Mouse (Mus musculus) midbrain, embryonic 15.5 days (tissue): ENCODE results near the gene Rhoc. TPM values are rescaled to one million over a fixed set of nuclear protein-coding genes. Genes with fewer than 3 reads are reported as not detected.
"Not testable (repeated sequence)": the region's sequence is repeated elsewhere in the genome, so short reads cannot be mapped to it uniquely, and the experiment has no call there.

ENCODE experiments used
- ATAC-seq: fragments of 200-750 bp; cut with Nextera tagmentation; replicated peaks from 2 replicates; pipeline ENCODE4 v1.8.0; 2017; ENCODE audit warnings: moderate TSS enrichment
- H3K27ac ChIP-seq: fragments of 300-500 bp; sonication (generic); 2 replicates; pipeline ENCODE4 v1.5.1; 2015; ENCODE audit warnings: mild to moderate bottlenecking, inconsistent platforms
- H3K27me3 ChIP-seq: fragments of 300-500 bp; sonication (generic); replicated peaks from 2 replicates; pipeline ENCODE4 v1.6.1; 2015; ENCODE audit warnings: inconsistent platforms
- H3K36me3 ChIP-seq: fragments of 300-500 bp; sonication (generic); replicated peaks from 2 replicates; pipeline ENCODE4 v1.6.1; 2015; ENCODE audit warnings: inconsistent platforms
- H3K4me1 ChIP-seq: fragments of 300-500 bp; sonication (generic); 2 replicates; pipeline ENCODE4 v1.6.1; 2015; ENCODE audit warnings: inconsistent platforms
- H3K4me2 ChIP-seq: fragments of 300-500 bp; sonication (generic); 2 replicates; pipeline ENCODE4 v1.6.1; 2015; ENCODE audit warnings: inconsistent platforms, mild to moderate bottlenecking, moderate library complexity
- H3K4me3 ChIP-seq: fragments of 300-500 bp; sonication (generic); 2 replicates; pipeline ENCODE4 v1.5.1; 2015; ENCODE audit warnings: mild to moderate bottlenecking, inconsistent platforms
- H3K9ac ChIP-seq: fragments of 300-500 bp; sonication (generic); 2 replicates; pipeline ENCODE4 v1.6.1; 2015; ENCODE audit warnings: mild to moderate bottlenecking, inconsistent platforms
- H3K9me3 ChIP-seq: fragments of 300-500 bp; sonication (generic); 2 replicates; pipeline ENCODE4 v1.6.1; 2016; ENCODE audit warnings: inconsistent platforms
- WGBS: fragments of 180-500 bp; shearing (Covaris S2); methylation state at CpG from one replicate; pipeline ENCODE4 v1.1.7; 2015; ENCODE audit warnings: mixed read lengths; 5-methylcytosine and 5-hydroxymethylcytosine counted together
- polyA plus RNA-seq: library from polyadenylated mRNA; unstranded; fragments of >200 nt; fragmentation: Nextera tagmentation; extraction: Ambion mirVana; gene quantifications from 2 replicates; pipeline ENCODE4 v1.2.1, GENCODE M21; 2015

Rhoc gene
- 43.8 and 46.0 TPM in 2 replicates for polyA plus RNA-seq

GRCm38 (mm10) chr3:104788075-104788474, at the start of gene Rhoc:
Gene Rhoc (plus strand): TSS chr3:104788375.
- 42% methylated on average over 3 of the region's 3 CpGs for WGBS
- peak; percentile 4; the same call in 1 of the 2 replicates for ATAC-seq
- peaks cover 9% of the 10 kb centered on the region for H3K4me1 ChIP-seq
- no peaks in the 10 kb centered on the region for H3K36me3 ChIP-seq
- no peaks in the 10 kb centered on the region for H3K9me3 ChIP-seq
- peak within 1 kb of the TSS; percentile 97 for H3K4me2 ChIP-seq
- peak within 1 kb of the TSS; percentile 52 for H3K4me3 ChIP-seq
- H3K27ac ChIP-seq = no peak within 1 kb of the TSS
- H3K27me3 ChIP-seq = peaks cover 39% of the 10 kb centered on the region
- peak within 1 kb of the TSS; percentile 46 for H3K9ac ChIP-seq

DNA sequence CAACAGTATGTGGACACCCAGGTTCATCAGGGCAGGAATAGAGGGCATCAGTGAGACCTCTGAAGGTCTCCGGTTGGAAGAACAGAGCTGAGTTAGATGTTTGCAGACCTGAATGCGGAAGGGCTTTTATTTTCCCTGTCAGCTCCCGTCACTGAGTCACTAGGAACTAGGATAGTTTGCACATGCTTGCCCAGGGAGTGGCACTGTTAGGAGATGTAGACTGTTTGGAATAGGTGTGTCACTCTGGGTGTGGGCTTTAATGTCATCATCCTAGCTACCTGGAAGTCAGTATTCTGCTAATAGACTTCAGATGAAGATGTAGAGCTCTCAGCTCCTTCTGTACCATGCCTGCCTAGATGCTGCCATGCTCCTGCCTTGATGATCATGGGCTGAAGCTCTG, 46.2 kb upstream of the Rhoc start:
- no peak overlapping the region for H3K4me3 ChIP-seq
- H3K27ac ChIP-seq = no peak overlapping the region
- ATAC-seq = no peak
- H3K27me3 ChIP-seq = no peaks in the 10 kb centered on the region
- H3K9ac ChIP-seq = no peak overlapping the region
- H3K36me3 ChIP-seq = no peaks in the 10 kb centered on the region
- no peak overlapping the region for H3K4me2 ChIP-seq
- H3K9me3 ChIP-seq = no peaks in the 10 kb centered on the region
- WGBS = 94% methylated on average over 3 of the region's 3 CpGs
- no peaks in the 10 kb centered on the region for H3K4me1 ChIP-seq

DNA sequence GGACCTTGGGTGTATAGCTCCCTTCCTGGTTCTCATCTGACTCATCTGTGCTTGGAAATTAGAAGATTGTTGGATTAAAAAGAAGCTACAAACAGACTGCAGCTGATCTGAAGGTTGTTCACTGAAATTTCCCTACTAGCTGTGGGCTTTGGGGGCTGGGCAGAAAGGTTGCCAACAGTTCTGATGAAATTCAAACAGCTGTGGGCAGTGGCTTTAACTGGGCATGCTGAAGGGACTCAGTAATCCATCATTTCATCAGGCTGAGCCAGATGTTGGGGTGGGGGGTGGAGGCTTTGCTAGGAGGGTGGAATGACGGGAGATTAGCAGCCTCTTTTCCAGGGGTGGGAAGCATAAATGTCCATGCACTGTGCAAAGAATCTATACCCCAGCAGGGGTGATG, 45.0 kb upstream of the Rhoc start:
- no peak overlapping the region for H3K4me2 ChIP-seq
- no peak overlapping the region for H3K9ac ChIP-seq
- 36% methylated on average over 1 of the region's 1 CpGs for WGBS
- H3K27me3 ChIP-seq = no peaks in the 10 kb centered on the region
- no peak for ATAC-seq
- H3K36me3 ChIP-seq = no peaks in the 10 kb centered on the region
- no peaks in the 10 kb centered on the region for H3K4me1 ChIP-seq
- H3K4me3 ChIP-seq = no peak overlapping the region
- no peaks in the 10 kb centered on the region for H3K9me3 ChIP-seq
- H3K27ac ChIP-seq = no peak overlapping the region

DNA sequence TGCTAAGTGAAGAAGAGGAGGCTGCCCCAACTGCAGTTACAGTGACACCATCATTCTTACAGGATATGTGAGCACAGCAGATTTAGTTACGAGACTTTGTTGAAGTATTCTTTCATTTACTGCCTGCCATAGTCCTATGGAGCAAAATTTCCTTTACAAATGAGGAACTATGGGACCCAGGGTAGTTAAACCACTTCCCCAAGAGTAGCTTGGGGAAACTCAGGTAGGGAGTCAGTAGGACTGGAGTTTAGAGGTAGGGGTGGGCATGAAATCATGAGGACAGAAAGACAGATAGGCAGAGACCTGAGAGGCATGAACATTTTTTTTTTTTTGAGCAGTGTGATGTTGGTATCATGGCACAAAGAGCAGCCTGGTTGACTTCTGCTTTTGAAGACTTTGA, 44.3 kb upstream of the Rhoc start:
- no peaks in the 10 kb centered on the region for H3K4me1 ChIP-seq
- no peak overlapping the region for H3K27ac ChIP-seq
- H3K4me2 ChIP-seq = no peak overlapping the region
- H3K4me3 ChIP-seq = no peak overlapping the region
- no peaks in the 10 kb centered on the region for H3K9me3 ChIP-seq
- no peak overlapping the region for H3K9ac ChIP-seq
- ATAC-seq = no peak
- WGBS = 87% methylated on average over 1 of the region's 1 CpGs
- H3K27me3 ChIP-seq = no peaks in the 10 kb centered on the region
- no peaks in the 10 kb centered on the region for H3K36me3 ChIP-seq

GRCm38 (mm10) chr3:104752845-104753244, 35.3 kb upstream of the Rhoc start:
- not testable (repeated sequence) for H3K36me3 ChIP-seq, H3K4me2 ChIP-seq, H3K27me3 ChIP-seq, H3K27ac ChIP-seq, H3K4me1 ChIP-seq, H3K4me3 ChIP-seq, H3K9me3 ChIP-seq, ATAC-seq, H3K9ac ChIP-seq
- WGBS = 20% methylated on average over 21 of the region's 25 CpGs

DNA sequence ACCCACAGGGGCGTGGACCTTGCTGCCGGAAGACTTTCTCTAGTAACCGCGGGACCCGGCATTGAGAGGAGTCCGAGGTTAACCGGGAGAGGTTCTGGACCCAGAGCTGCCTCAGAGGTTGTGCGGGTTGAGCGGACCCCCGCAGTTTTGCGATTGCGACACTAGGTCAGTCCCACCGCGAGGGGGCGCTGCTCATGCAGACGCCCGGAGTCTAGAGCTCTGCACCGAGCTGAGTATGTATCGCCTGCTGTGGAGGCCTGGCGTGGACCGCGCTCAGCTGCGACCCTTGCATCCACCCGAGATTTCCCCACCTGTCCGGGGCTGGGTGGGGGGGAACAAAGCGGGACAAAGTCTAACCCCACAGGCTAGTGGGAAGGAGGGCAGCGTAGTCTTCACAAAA, 29.8 kb upstream of the Rhoc start:
- Histone ChIP-seq H3K4me3 (peak overlapping the region; percentile 36), H3K4me2 (peak overlapping the region; percentile 58), H3K36me3 (no peaks in the 10 kb centered on the region), H3K27ac (no peak overlapping the region), H3K9me3 (no peaks in the 10 kb centered on the region), H3K9ac (peak overlapping the region; percentile 32), H3K27me3 (peaks cover 18% of the 10 kb centered on the region; the same call in 1 of the 2 replicates), H3K4me1 (peaks cover 7% of the 10 kb centered on the region)
- ATAC-seq = peak; percentile 88
- WGBS = under 1% methylated on average over 27 of the region's 27 CpGs

- Histone ChIP-seq H3K9me3 (no peaks in the 10 kb centered on the region), H3K27me3 (peaks cover 18% of the 10 kb centered on the region; the same call in 1 of the 2 replicates), H3K36me3 (no peaks in the 10 kb centered on the region), H3K4me1 (peaks cover 7% of the 10 kb centered on the region), H3K9ac (peak overlapping the region; percentile 32; the same call in 1 of the 2 replicates), H3K4me3 (peak overlapping the region; percentile 36), H3K27ac (no peak overlapping the region), H3K4me2 (peak overlapping the region; percentile 58)
- ATAC-seq = no peak
- 7% methylated on average over 5 of the region's 5 CpGs for whole genome bisulfite sequencing
Observed at GRCm38 (mm10) chr3:104758869-104759268, 29.3 kb upstream of the Rhoc start.

DNA sequence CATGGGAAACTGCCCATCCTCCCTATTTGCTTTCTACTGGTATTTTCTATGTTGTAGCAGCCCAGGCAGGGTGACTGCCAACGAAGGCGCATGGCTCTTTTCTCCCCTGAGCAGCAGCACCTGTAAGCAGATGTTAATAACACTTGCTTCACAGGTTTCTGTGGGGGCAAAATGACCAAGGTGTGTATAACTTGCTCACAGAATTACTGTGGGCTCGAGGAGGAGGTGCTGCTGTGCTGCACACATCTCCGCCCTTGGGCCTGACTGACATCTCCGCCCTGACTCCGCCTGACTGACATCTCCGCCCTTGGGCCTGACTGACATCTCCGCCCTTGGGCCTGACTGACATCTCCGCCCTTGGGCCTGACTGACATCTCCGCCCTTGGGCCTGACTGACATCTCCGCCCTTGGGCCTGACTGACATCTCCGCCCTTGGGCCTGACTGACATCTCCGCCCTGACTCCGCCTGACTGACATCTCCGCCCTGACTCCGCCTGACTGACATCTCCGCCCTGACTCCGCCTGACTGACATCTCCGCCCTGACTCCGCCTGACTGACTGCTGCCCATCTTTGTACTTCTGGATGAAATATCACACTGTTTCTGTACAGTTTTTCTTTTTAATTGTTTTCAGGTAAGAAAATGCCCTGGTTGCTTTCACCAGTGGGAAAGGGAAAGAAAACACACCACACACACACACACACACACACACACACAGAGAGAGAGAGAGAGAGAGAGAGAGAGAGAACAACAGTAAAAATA, 25.9 kb upstream of the Rhoc start:
- not testable (repeated sequence) for H3K4me1 ChIP-seq, H3K4me2 ChIP-seq, ATAC-seq, H3K4me3 ChIP-seq, H3K27ac ChIP-seq, H3K9me3 ChIP-seq, H3K9ac ChIP-seq, H3K36me3 ChIP-seq
- peaks cover 18% of the 10 kb centered on the region; the same call in 1 of the 2 replicates for H3K27me3 ChIP-seq
- WGBS = 18% methylated on average over 20 of the region's 20 CpGs

- H3K9ac ChIP-seq = no peak overlapping the region
- H3K4me2 ChIP-seq = no peak overlapping the region
- 22% methylated on average over 4 of the region's 4 CpGs for WGBS
- no peaks in the 10 kb centered on the region for H3K4me1 ChIP-seq
- ATAC-seq = no peak
- H3K9me3 ChIP-seq = no peaks in the 10 kb centered on the region
- no peak overlapping the region for H3K27ac ChIP-seq
- no peaks in the 10 kb centered on the region for H3K36me3 ChIP-seq
- no peak overlapping the region for H3K4me3 ChIP-seq
- H3K27me3 ChIP-seq = peaks cover 4% of the 10 kb centered on the region; the same call in 1 of the 2 replicates
Observed at GRCm38 (mm10) chr3:104765021-104765420, 23.2 kb upstream of the Rhoc start.

DNA sequence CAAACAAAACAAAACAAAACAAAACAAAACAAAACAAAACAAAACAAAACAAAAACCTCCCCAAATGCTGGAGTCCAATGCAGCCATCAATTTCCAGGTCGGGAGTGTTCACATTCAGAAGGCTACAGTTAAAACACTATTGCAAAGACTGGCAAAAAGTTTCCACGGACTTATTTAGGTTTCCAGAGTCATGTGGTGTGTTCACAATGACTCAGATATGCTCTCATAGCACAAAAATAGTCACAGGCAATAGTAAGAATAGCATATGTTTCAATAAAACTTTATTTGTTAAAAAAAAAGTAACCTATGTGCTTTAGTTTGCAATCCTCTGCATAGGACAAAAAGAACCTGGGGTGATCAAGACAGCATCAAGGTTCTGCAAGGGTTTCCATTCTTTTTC, 21.0 kb upstream of the Rhoc start:
- ATAC-seq = no peak
- H3K9me3 ChIP-seq = no peaks in the 10 kb centered on the region
- H3K27ac ChIP-seq = no peak overlapping the region
- H3K4me2 ChIP-seq = no peak overlapping the region
- H3K4me1 ChIP-seq = no peaks in the 10 kb centered on the region
- H3K36me3 ChIP-seq = no peaks in the 10 kb centered on the region
- no peaks in the 10 kb centered on the region for H3K27me3 ChIP-seq
- no peak overlapping the region for H3K9ac ChIP-seq
- WGBS = 67% methylated on average over 2 of the region's 2 CpGs
- H3K4me3 ChIP-seq = no peak overlapping the region

GRCm38 (mm10) chr3:104767716-104768115, 20.5 kb upstream of the Rhoc start:
- 76% methylated on average over 4 of the region's 4 CpGs for WGBS
- ATAC-seq = no peak
- no peaks in the 10 kb centered on the region for H3K27me3 ChIP-seq
- H3K9ac ChIP-seq = no peak overlapping the region
- H3K4me2 ChIP-seq = no peak overlapping the region
- no peak overlapping the region for H3K27ac ChIP-seq
- H3K36me3 ChIP-seq = no peaks in the 10 kb centered on the region
- H3K4me1 ChIP-seq = no peaks in the 10 kb centered on the region
- no peaks in the 10 kb centered on the region for H3K9me3 ChIP-seq
- no peak overlapping the region for H3K4me3 ChIP-seq

DNA sequence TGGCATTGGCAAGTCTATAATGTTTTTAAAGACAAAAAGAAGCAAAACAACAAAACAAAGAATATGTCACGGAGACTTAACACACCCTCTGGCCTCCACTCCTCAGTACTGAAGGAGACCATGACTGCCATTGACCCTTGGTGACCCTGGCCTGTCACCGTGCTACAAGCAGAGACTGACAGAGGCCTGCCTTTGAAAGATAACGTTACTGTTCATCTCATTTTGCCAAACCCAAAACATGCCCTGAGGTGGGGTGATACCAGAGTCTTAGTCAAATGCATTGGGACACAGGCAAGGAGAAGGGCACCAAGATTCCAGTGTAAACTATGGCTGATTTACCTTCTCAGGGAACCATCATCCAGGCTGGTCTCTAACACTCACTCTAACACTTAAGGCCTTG, 19.0 kb upstream of the Rhoc start:
- no peak for ATAC-seq
- 38% methylated on average over 3 of the region's 3 CpGs for WGBS
- Histone ChIP-seq H3K27me3 (no peaks in the 10 kb centered on the region), H3K27ac (no peak overlapping the region), H3K9me3 (no peaks in the 10 kb centered on the region), H3K4me3 (no peak overlapping the region), H3K9ac (no peak overlapping the region), H3K4me1 (no peaks in the 10 kb centered on the region), H3K4me2 (no peak overlapping the region), H3K36me3 (no peaks in the 10 kb centered on the region)

GRCm38 (mm10) chr3:104770035-104770434, 18.1 kb upstream of the Rhoc start:
- no peaks in the 10 kb centered on the region for H3K27me3 ChIP-seq
- H3K4me1 ChIP-seq = no peaks in the 10 kb centered on the region
- ATAC-seq = no peak
- H3K36me3 ChIP-seq = no peaks in the 10 kb centered on the region
- no peak overlapping the region for H3K27ac ChIP-seq
- H3K4me2 ChIP-seq = no peak overlapping the region
- no peak overlapping the region for H3K9ac ChIP-seq
- whole genome bisulfite sequencing = 56% methylated on average over 10 of the region's 10 CpGs
- no peaks in the 10 kb centered on the region for H3K9me3 ChIP-seq
- H3K4me3 ChIP-seq = no peak overlapping the region
